Mouse (Mus musculus) ES-Bruce4 (cell line): ENCODE data around the gene Tmem267.

Source experiments
- CTCF ChIP-seq: IDR thresholded peaks from one replicate; pipeline ENCODE4 v1.8.1; 2011; ENCODE audit warnings: low read depth, low read length
- EP300 ChIP-seq: IDR thresholded peaks from 2 replicates; pipeline ENCODE4 v1.6.1; 2011; ENCODE audit warnings: low read depth, low read length; ENCODE audit not compliant: insufficient read depth
- POLR2A ChIP-seq: IDR thresholded peaks from one replicate; pipeline ENCODE4 v1.8.1; 2011; ENCODE audit warnings: low read length; ENCODE audit not compliant: insufficient read depth

GRCm38 (mm10) chr13:119631482-119632155 is 143.8 kb downstream of the Tmem267 start:
- no peak for TF ChIP-seq POLR2A
- TF ChIP-seq CTCF: no peak
- TF ChIP-seq EP300: 0 out of 2 replicates have a peak, but pooled peaks have one; percentile 28
